Mouse (Mus musculus) liver, embryonic 16.5 days (tissue): ENCODE measurements around the gene Dst. TPM values are rescaled to one million over a fixed set of nuclear protein-coding genes. Genes with fewer than 3 reads are reported as not detected.

Experiments used
- ATAC-seq: fragments of 200-750 bp; cut with Nextera tagmentation; 2 replicates; pipeline ENCODE4 v1.8.0; 2017; ENCODE audit warnings: low read depth, mild to moderate bottlenecking, moderate number of reproducible peaks, moderate library complexity
- H3K27ac ChIP-seq: fragments of 300-500 bp; sonication (generic); 2 replicates; pipeline ENCODE4 v1.5.1; 2014; ENCODE audit warnings: mild to moderate bottlenecking, low read length
- H3K27me3 ChIP-seq: fragments of 300-500 bp; sonication (generic); 2 replicates; pipeline ENCODE4 v1.6.1; 2014; ENCODE audit warnings: low read depth, low read length, mixed read lengths; ENCODE audit not compliant: control insufficient read depth, insufficient read depth
- H3K36me3 ChIP-seq: fragments of 300-500 bp; sonication (generic); 2 replicates; pipeline ENCODE4 v1.6.1; 2014; ENCODE audit warnings: mild to moderate bottlenecking; ENCODE audit not compliant: control insufficient read depth, insufficient read depth
- H3K4me1 ChIP-seq: fragments of 300-500 bp; sonication (generic); 2 replicates; pipeline ENCODE4 v1.6.1; 2014; ENCODE audit warnings: low read depth, low read length, mixed read lengths; ENCODE audit not compliant: control insufficient read depth
- H3K4me2 ChIP-seq: fragments of 300-500 bp; sonication (generic); 2 replicates; pipeline ENCODE4 v1.6.1; 2014; ENCODE audit warnings: low read depth, low read length, mixed read lengths
- H3K4me3 ChIP-seq: fragments of 300-500 bp; sonication (generic); 2 replicates; pipeline ENCODE4 v1.5.1; 2014; ENCODE audit warnings: low read depth, mild to moderate bottlenecking, low read length
- H3K9ac ChIP-seq: fragments of 300-500 bp; sonication (generic); 2 replicates; pipeline ENCODE4 v1.6.1; 2014; ENCODE audit warnings: low read depth, low read length
- H3K9me3 ChIP-seq: fragments of 300-500 bp; sonication (generic); replicated peaks from 2 replicates; pipeline ENCODE4 v1.6.1; 2016; ENCODE audit warnings: low read length; ENCODE audit not compliant: control insufficient read depth
- whole genome bisulfite sequencing: fragments of 180-500 bp; shearing (Covaris S2); extraction: QIAGEN DNeasy Blood & Tissue Kit; methylation state at CpG from one replicate; pipeline ENCODE4 v1.1.7; 2014; ENCODE audit not compliant: insufficient replicate concordance; 5-methylcytosine and 5-hydroxymethylcytosine counted together
- polyA plus RNA-seq: library from polyadenylated mRNA; unstranded; fragments of >200 nt; fragmentation: Nextera tagmentation; extraction: Ambion mirVana; gene quantifications from 2 replicates; pipeline ENCODE4 v1.2.1, GENCODE M21; 2015

The Dst gene
- polyA plus RNA-seq, 1 experiment from 2014 or later = 8.0 TPM

DNA sequence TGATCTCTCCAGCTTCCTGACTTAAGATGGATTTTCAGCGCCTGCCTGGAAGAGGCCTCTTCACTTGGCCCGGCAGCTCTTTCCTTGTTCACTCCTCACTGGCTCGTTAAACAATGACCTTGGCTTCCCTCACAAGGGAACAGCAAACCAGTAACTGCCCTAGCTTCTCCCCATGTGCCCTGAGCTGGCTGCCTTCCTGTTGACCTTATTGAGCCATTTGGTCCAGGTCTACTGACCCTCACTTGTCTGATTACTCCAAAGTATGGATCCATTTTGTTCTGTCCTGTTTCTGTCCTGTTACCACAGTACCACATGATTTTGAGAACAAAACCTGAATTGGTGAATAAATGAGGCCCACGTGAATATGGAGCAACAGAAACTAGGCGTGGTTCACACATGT, 31.8 kb downstream of the Dst start:
- Histone ChIP-seq H3K27ac (no peak overlapping the region), H3K4me1 (no peaks in the 10 kb centered on the region), H3K4me2 (no peak overlapping the region), H3K4me3 (no peak overlapping the region), H3K36me3 (no peaks in the 10 kb centered on the region), H3K27me3 (no peaks in the 10 kb centered on the region), H3K9ac (no peak overlapping the region), H3K9me3 (no peaks in the 10 kb centered on the region)
- peak; percentile 53; the same call in 1 of the 2 replicates for ATAC-seq
- 52% methylated on average over 5 of the region's 5 CpGs for WGBS

DNA sequence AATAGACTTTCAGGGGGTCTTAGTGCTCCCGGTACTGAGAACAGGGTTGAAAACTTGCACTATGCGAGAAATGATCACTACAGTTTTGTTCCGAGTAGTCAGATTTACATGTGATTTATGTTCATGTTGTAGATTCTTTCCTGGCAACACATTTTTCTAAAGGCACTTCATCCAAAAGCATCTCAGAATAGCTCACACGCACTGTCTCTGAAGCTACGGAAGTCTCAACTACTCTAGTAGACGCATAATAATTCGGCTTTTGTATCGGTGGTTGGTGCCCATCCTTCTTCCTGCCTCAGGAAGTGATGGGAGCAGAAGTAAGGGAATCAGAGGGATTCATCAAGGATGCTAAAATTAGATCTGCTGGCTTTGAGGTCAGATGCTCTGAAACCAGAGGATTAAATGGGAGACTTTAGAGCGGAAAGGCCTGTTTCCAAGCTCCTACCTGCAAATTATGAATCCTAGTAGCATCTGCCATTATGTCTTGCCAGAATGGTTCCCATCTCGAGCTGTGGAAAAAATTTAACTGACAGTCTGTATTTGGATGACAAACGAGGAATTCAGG, 32.4 kb downstream of the Dst start:
- ATAC-seq = no peak
- no peak overlapping the region for H3K27ac ChIP-seq

DNA sequence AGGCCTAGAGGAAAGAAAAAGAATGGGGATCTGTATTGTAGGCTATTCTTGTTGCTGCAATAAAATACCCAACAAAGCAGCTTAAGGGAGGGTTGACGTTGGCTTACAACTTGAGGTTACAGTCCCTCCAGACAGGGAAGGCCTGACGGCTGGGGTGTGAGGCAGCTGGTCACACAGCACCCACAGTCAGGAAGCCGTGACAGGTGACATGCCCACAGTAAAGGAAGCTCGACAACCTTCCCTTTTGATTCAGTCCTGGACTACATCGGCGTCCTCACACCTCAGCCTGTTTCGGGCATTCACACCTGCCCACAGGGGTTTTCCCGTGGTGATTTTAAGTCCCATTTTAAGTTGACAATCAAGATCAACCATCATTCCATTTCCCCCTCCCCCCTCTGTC, 34.6 kb downstream of the Dst start:
- WGBS = 55% methylated on average over 8 of the region's 8 CpGs
- Histone ChIP-seq H3K27ac (no peak overlapping the region), H3K4me3 (no peak overlapping the region), H3K9ac (no peak overlapping the region), H3K27me3 (no peaks in the 10 kb centered on the region), H3K4me1 (no peaks in the 10 kb centered on the region), H3K9me3 (no peaks in the 10 kb centered on the region), H3K4me2 (no peak overlapping the region), H3K36me3 (no peaks in the 10 kb centered on the region)
- ATAC-seq = no peak

More for the DNA sequence above, 32.4 kb downstream of the Dst start:
- no peaks in the 10 kb centered on the region for H3K27me3 ChIP-seq
- H3K4me3 ChIP-seq = no peak overlapping the region
- 66% methylated on average over 11 of the region's 11 CpGs for WGBS
- no peaks in the 10 kb centered on the region for H3K36me3 ChIP-seq
- no peaks in the 10 kb centered on the region for H3K9me3 ChIP-seq
- no peaks in the 10 kb centered on the region for H3K4me1 ChIP-seq
- no peak overlapping the region for H3K4me2 ChIP-seq
- no peak overlapping the region for H3K9ac ChIP-seq

DNA sequence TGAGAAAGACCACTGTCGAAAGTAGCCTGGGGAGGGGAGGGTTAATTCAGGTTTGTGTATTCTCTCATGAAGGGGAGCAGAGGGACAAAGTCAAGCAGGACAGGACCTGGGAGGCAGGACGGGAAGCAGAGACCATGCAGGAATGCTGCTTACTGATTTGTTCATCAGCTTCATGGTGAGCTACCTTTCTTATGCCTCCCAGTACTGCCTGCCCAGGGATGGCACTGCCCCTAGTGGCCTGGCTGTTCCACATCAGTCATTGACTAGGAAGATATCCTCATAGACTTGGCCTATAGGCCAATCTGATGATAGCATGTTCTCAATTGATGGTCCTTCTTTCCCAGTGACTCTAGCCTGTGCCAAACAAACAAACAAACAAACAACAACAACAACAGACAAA, 35.9 kb downstream of the Dst start:
- no peak overlapping the region for H3K9ac ChIP-seq
- H3K4me3 ChIP-seq = no peak overlapping the region
- ATAC-seq = no peak
- no peak overlapping the region for H3K4me2 ChIP-seq
- WGBS = 54% methylated on average over 2 of the region's 2 CpGs
- H3K27me3 ChIP-seq = no peaks in the 10 kb centered on the region
- H3K4me1 ChIP-seq = no peaks in the 10 kb centered on the region
- H3K36me3 ChIP-seq = no peaks in the 10 kb centered on the region
- H3K27ac ChIP-seq = no peak overlapping the region
- no peaks in the 10 kb centered on the region for H3K9me3 ChIP-seq

DNA sequence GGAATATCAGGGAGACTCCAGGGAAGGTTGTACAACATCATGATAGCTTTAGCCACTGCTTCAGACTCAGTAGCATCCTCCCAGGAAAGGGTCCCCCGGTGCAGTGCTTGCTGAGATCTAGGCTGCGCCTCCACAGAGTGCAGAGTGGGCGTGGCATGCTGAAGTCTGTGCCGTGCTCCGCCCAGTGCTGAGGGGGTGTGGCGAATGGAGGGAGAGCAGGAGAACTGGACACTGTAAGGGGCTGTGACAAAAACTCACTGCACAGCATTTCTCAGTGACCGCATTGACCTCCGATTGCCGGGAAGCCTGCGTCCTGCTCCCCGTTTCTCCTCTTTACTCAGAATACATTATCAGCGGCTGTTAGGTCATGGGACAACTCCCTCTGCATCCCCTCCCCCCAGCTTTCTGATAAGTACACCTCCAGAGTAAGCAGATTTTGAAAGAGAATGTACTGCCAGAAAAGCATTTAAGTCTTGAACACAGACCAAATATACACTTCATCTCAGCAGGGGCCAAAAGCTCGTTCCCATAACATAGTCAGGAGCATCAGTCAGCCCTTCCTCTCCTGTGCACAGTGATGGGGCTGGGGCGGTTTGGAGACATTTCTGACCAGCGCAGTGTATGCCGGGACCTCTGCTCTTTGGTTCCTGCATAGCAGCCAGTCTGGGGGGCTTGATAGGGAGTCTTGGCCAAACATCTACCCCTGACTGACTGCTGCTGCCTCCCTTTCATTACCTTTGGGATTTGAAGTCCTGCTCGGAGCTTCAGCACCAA, 37.1 kb downstream of the Dst start:
- peak; percentile 88 for ATAC-seq
- Histone ChIP-seq H3K36me3 (no peaks in the 10 kb centered on the region), H3K4me1 (no peaks in the 10 kb centered on the region), H3K9me3 (no peaks in the 10 kb centered on the region), H3K4me3 (peak overlapping the region; percentile 27), H3K27me3 (no peaks in the 10 kb centered on the region), H3K4me2 (peak overlapping the region; percentile 37), H3K27ac (no peak overlapping the region), H3K9ac (no peak overlapping the region)
- 51% methylated on average over 17 of the region's 17 CpGs for WGBS

DNA sequence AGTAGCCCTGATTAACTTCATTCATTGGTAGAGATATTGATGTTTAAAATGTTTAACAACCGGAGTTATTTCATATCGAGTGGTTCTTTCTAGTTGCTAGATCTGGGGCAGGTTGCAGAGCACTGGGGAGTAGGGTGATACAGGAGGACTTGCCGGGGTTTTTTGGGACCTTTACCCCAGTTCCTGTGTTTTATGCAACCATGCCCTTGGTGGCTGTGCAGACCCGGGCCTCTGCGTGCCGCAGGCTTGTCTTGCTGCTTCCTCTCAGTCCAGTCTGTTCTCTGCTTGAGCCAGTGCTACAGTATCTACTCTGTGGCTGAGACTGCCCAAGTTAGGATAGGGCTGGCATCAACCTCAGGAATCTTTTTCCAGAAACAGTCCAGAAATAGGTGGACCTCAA, 37.7 kb downstream of the Dst start:
- H3K4me3 ChIP-seq = no peak overlapping the region
- H3K4me1 ChIP-seq = no peaks in the 10 kb centered on the region
- H3K27ac ChIP-seq = no peak overlapping the region
- H3K36me3 ChIP-seq = no peaks in the 10 kb centered on the region
- H3K4me2 ChIP-seq = no peak overlapping the region
- H3K9me3 ChIP-seq = no peaks in the 10 kb centered on the region
- no peak overlapping the region for H3K9ac ChIP-seq
- ATAC-seq = peak; percentile 61
- no peaks in the 10 kb centered on the region for H3K27me3 ChIP-seq
- WGBS = 54% methylated on average over 6 of the region's 6 CpGs

DNA sequence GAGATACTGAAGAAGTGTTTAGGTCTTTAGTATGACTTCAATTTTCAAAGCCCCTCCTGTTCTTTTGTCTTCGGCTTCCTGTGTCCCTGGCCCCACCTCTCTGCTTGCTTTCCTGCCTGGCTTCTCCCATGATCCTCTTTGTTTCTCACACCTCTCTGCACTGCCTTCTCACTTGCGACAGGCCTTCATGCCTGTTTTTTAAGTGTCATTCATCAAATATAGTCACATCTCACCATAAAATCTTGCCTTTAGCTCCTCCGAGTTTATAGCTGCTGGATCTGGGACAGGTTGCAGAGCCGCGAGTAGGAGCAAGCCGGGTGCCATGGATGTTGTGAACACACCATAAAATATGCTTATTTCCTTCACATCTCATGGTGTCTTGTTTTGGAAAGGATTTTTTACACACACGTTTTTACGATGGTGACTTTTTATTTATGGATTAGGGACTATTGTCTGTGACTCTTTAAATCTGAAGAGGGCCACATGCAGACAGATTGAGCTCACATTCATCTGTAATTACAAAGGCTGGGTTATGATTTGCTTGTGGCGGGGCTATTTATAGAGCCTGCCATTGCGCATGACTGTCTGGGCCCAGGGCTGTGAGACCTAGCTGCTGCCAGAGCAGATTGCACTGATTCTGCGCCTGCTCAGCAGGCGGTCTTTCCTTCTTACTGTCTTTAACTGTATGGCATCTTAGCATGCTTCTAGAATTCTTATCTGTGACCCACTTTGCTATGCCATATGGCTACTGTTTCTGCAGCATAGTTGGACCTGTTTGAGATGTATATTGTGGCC, 38.8 kb downstream of the Dst start:
- H3K4me2 ChIP-seq = no peak overlapping the region
- no peaks in the 10 kb centered on the region for H3K36me3 ChIP-seq
- H3K4me3 ChIP-seq = no peak overlapping the region
- no peaks in the 10 kb centered on the region for H3K27me3 ChIP-seq
- no peaks in the 10 kb centered on the region for H3K4me1 ChIP-seq
- H3K9ac ChIP-seq = no peak overlapping the region
- H3K27ac ChIP-seq = no peak overlapping the region
- no peaks in the 10 kb centered on the region for H3K9me3 ChIP-seq
- no peak for ATAC-seq
- 68% methylated on average over 12 of the region's 12 CpGs for WGBS

DNA sequence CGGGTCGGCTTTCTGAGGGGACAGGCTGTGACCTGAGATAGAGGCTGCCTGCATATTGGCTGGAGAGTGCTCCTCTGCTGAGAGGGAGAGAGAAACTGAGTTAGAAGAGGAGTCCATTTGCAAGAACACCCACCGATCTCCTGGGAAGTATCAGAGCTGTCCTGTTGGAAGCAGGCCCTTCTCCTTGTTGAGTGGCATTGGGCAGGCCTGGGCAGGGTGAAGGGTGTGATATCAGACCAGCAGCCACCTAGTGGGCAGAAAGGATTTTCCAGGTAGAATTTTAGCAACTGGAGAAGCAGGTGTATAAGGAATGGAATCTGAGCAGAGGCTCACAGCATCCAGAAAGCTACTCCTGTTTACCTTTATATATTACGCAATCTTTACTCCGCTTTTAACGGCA, 39.8 kb downstream of the Dst start:
- Histone ChIP-seq H3K4me2 (no peak overlapping the region), H3K9me3 (no peaks in the 10 kb centered on the region), H3K4me1 (no peaks in the 10 kb centered on the region), H3K27ac (no peak overlapping the region), H3K36me3 (no peaks in the 10 kb centered on the region), H3K4me3 (no peak overlapping the region), H3K27me3 (no peaks in the 10 kb centered on the region), H3K9ac (no peak overlapping the region)
- ATAC-seq = no peak
- 78% methylated on average over 6 of the region's 6 CpGs for WGBS

DNA sequence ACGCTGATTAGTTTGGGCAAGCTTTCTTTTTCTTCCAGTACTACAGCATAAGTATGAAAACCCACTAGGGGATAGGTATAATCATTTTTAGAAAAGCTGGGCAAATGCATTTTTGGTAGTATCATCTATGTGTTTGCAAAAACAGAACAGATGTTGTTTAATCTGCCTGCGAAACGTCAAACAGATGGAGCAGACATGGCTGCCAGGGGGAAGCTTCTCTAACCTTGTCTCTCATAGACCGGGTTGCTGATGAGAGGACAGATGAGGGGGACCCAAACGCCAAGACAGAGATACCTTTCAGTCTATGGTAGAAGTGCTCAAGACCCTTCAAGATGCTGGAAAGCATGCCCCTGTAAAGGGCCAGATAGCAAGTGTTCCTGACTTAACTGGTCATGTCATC, 40.5 kb downstream of the Dst start:
- Histone ChIP-seq H3K27me3 (no peaks in the 10 kb centered on the region), H3K9ac (no peak overlapping the region), H3K27ac (no peak overlapping the region), H3K4me2 (no peak overlapping the region), H3K4me1 (no peaks in the 10 kb centered on the region), H3K36me3 (no peaks in the 10 kb centered on the region), H3K9me3 (no peaks in the 10 kb centered on the region), H3K4me3 (no peak overlapping the region)
- 64% methylated on average over 5 of the region's 5 CpGs for WGBS
- ATAC-seq = no peak
